Mouse (Mus musculus) cerebellum, adult 9-11 months (tissue): ENCODE results near the gene Ppp1r12b.

Experiments used
- DNase-seq: peaks from one replicate; pipeline ENCODE4 v3.0.0; 2022

Gene Ppp1r12b

DNA sequence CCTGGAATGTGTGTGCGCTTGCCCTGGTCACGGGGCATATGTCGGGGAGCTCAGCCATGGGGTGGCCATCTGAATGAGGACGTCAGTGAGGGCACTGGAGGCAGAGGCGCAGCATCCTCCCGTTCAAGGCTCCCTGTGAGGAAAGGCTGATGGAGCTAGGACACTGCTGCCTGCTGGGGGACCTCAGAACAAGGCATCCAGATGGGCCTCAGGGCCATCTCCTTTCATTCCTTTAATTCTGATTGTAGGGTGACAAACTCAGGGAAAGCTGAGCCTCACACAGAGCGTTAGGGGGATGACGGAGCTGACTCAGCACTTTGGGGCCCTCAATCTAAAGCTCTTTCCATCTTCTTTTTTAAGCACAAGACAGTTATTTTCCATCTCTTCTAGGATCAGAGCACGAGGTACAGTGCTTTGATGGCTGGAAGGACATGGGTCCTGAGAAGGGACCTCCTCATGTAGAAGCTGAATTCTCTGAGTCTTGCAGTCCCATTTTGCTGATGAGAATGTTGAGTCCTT lies 242.9 kb downstream of the Ppp1r12b start:
- no peak for DNase-seq

DNA sequence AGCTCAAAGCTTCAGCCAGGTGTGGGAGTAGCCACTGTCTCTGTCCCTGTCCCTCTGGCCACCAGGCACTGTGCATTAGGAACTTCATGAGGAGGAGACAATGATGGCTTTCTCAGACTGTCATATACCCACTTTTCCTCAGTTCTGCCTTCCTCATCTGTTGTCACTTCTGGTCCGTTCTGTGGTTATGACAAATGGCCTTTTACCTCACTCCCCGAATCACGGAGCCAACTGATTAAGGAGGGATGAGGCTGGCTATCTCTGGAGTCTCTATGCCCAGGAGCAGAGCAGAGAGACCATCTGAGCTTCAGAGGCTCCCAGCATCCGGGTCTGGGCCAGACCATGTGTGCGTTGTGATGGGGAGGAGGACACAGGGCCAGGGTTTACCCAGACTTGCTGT lies 244.1 kb downstream of the Ppp1r12b start:
- no peak for DNase-seq

DNA sequence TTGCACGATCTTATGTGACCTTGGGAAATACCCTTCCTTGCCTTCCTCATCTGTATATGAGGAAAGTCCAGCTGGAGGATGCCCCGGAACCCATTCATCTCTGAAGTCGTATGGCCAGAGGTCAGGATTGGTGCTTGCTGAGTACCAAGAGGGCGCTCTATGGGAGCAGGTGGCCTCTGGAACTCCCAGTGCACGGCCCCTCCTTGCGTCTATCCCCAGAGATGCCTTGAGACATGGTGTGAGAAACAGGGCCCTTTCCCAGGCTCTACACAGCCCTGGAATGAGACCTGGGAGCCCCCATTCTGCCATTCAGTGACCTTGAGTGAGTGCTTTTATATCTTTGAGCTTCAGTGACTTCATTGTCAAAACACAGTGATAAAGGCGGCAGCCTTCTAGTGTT lies 244.7 kb downstream of the Ppp1r12b start:
- peak; percentile 56 for DNase-seq

DNA sequence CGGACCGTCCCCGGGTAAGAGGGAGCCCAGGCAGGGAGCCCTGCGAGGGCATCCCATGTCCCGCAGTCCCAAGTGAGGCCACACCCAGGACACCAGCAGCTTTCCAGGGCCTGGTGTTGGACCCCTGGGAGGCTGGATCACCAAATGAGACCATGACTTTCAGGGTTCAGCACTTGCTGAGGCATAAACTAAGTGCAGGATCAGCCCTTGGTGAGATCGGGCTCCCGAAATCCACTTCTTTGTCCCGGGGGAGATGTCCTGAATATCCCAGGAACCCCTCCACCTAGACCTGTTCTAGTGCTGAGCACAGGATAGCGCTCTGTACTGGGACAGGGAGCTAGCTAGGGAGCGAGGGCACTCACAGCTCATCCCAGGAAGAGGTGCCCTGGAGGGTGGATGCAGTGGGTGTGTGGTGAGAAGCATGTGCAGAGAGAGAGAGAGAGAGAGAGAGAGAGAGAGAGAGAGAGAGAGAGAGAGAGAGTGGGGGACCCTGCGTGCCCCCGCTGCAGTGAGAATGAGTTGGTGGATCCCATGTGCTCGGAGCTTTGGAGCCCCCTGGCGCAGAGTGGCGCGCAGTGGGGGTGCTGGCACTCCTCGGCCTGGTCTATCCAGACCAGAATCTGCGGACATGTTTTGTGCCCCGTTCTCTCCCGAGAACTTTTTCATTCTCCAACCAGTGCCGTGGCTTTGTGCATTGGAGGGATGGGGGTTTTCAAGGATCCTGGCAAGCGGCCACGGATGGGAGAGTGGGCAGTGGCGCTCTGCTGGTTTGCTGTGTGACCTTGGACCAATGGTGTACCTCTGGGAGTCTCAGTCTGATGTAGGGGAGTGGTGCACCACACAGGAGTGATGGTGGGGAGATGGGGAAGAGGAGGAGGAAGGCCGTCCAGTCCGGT lies 246.1 kb downstream of the Ppp1r12b start:
- DNase-seq: peak; percentile 79

DNA sequence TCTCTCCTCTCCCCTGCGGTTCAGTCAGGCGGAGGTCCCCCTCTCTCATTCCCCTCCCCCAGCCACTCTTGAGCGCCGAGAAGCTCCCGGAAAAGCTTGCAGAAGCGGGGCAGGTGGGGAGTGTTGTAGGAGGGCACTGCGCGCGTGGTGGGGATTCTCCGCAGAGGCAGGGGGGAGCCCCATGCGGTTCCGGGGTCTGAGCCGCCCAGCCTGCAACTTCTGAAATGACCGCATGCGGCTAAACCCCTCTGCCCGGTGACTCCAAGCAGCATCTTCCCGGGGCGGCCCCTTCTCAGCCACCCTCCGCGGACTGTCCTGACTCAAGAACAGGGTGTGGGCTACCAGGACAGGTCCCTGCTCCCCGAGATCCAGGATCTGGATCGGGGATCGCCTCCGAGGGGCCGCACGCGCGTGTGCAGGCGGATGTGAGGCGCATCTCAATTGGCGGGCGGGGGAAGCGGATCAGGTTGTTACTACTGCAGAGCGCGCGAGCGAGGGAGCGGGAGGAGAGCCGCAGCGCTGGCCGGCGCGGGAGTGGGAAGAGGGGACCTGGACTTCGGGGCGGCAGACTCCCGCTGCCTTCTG lies 246.8 kb downstream of the Ppp1r12b start:
- peak; percentile 81 for DNase-seq

DNA sequence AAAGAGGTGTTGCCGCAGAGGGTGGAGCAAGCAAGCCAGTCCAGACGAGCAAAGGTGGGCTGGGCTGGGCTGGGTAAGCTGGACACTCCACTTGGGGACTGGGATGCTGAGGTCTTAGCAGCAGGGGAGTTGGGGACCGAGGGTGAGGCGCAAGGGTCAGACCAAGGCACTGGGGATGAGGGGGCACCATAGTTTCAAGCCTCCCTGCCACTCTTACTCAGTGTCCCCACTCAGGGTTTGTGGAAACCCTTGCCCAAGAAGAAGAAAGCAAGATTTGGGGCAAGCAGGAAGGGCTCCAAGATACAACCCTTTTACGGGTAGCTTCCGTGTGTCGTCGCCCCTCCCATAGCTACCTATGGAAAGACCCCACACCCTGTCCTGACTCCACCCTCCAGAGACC lies 247.5 kb downstream of the Ppp1r12b start:
- peak; percentile 54 for DNase-seq

DNA sequence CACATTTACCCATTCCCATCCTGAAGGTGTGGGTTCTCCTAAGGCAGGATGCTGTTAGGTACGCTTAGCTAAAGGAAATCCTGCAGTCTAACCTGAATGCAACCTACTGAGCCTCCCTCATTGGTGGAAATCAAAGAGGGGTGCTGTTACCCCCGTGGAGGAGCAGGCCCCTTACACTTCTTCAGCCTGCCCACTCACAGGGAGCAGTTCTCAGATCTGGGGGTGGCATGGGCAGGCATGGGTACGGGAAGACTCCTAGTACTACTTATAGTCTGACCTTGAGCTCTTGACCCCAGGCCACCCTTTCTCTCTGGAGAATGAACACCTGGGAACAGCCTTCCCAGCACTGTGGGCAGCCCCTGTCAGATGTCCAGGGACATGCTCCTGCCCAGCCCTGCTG lies 248.2 kb downstream of the Ppp1r12b start:
- DNase-seq: no peak

DNA sequence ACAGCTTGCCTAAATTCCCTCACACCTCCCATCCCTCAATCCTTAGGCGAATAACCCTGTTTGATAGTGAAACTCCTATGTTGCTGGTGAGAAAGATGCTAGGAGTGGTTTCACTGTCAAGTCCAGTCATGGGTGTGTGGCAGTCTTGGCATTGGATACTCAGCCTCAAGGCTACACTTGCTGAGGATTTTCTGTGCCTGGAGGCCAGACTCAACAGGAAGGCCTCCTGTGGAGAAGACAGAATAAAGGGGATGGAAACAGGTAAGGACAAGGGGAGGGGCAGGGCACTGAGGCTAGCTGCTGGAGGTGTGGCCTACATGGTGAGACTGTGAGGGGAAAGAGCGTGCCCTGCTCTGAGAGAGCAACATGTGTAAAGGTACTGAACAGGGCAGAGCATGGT lies 249.2 kb downstream of the Ppp1r12b start:
- DNase-seq: peak; percentile 50
